Mouse (Mus musculus): ENCODE data around the gene Fto. TPM values are rescaled to one million over a fixed set of nuclear protein-coding genes. Genes with fewer than 3 reads are reported as not detected.

The Fto gene
- polyA plus RNA-seq, 1 experiment from 2014 or later: 16.8 TPM

GRCm38 (mm10) chr8:91617772-91618171, 304.4 kb downstream of the Fto start:
- no peak for ATAC-seq (ENCODE audit: insufficient read depth)
- Histone ChIP-seq H3K4me2 (no peak overlapping the region), H3K27me3 (no peaks in the 10 kb centered on the region), H3K4me3 (replicated peaks) (no peak overlapping the region), H3K36me3 (replicated peaks) (no peaks in the 10 kb centered on the region), H3K9me3 (replicated peaks) (no peaks in the 10 kb centered on the region), H3K9ac (no peak overlapping the region), H3K4me1 (replicated peaks) (no peaks in the 10 kb centered on the region), H3K27ac (replicated peaks) (no peak overlapping the region)
- WGBS (ENCODE audit: insufficient replicate concordance): 81% methylated on average over 5 of the region's 5 CpGs

- Histone ChIP-seq H3K4me1 (replicated peaks) (no peaks in the 10 kb centered on the region), H3K9ac (no peak overlapping the region), H3K4me3 (replicated peaks) (no peak overlapping the region), H3K27me3 (no peaks in the 10 kb centered on the region), H3K36me3 (replicated peaks) (no peaks in the 10 kb centered on the region), H3K27ac (replicated peaks) (no peak overlapping the region), H3K4me2 (no peak overlapping the region), H3K9me3 (replicated peaks) (no peaks in the 10 kb centered on the region)
- 64% methylated on average over 12 of the region's 12 CpGs for WGBS (ENCODE audit: insufficient replicate concordance)
- ATAC-seq (ENCODE audit: insufficient read depth): no peak
Observed at GRCm38 (mm10) chr8:91622757-91623156, 309.4 kb downstream of the Fto start.

GRCm38 (mm10) chr8:91625686-91626558, 312.6 kb downstream of the Fto start:
- no peaks in the 10 kb centered on the region for H3K27me3 ChIP-seq
- no peak overlapping the region for H3K9ac ChIP-seq
- H3K36me3 ChIP-seq (replicated peaks): no peaks in the 10 kb centered on the region
- no peak overlapping the region for H3K27ac ChIP-seq (replicated peaks)
- no peak overlapping the region for H3K4me3 ChIP-seq (replicated peaks)
- ATAC-seq (ENCODE audit: insufficient read depth): no peak
- no peak overlapping the region for H3K4me2 ChIP-seq
- H3K9me3 ChIP-seq (replicated peaks): no peaks in the 10 kb centered on the region
- WGBS (ENCODE audit: insufficient replicate concordance): 67% methylated on average over 18 of the region's 18 CpGs
- 0 out of 2 replicates have a peak, but pooled peaks cover 5% of the 10 kb centered on the region for H3K4me1 ChIP-seq (replicated peaks)

GRCm38 (mm10) chr8:91629594-91629993, 316.3 kb downstream of the Fto start:
- no peaks in the 10 kb centered on the region for H3K9me3 ChIP-seq (replicated peaks)

GRCm38 (mm10) chr8:91630320-91631033, 317.2 kb downstream of the Fto start:
- H3K4me1 ChIP-seq (replicated peaks): 0 out of 2 replicates have a peak, but pooled peaks cover 5% of the 10 kb centered on the region
- no peak overlapping the region for H3K4me3 ChIP-seq (replicated peaks)
- H3K9ac ChIP-seq: no peak overlapping the region
- H3K36me3 ChIP-seq (replicated peaks): no peaks in the 10 kb centered on the region
- no peaks in the 10 kb centered on the region for H3K9me3 ChIP-seq (replicated peaks)
- ATAC-seq (ENCODE audit: insufficient read depth): no peak
- no peak overlapping the region for H3K27ac ChIP-seq (replicated peaks)
- no peak overlapping the region; the same call in 1 of the 2 replicates for H3K4me2 ChIP-seq
- H3K27me3 ChIP-seq: no peaks in the 10 kb centered on the region
- 67% methylated on average over 16 of the region's 16 CpGs for WGBS (ENCODE audit: insufficient replicate concordance)

More at GRCm38 (mm10) chr8:91629594-91629993, 316.3 kb downstream of the Fto start:
- no peak for ATAC-seq (ENCODE audit: insufficient read depth)
- no peak overlapping the region for H3K4me2 ChIP-seq
- no peak overlapping the region for H3K27ac ChIP-seq (replicated peaks)
- 32% methylated on average over 14 of the region's 14 CpGs for WGBS (ENCODE audit: insufficient replicate concordance)
- no peak overlapping the region for H3K9ac ChIP-seq
- no peaks in the 10 kb centered on the region for H3K27me3 ChIP-seq
- 0 out of 2 replicates have a peak, but pooled peaks cover 5% of the 10 kb centered on the region for H3K4me1 ChIP-seq (replicated peaks)
- H3K4me3 ChIP-seq (replicated peaks): no peak overlapping the region
- no peaks in the 10 kb centered on the region for H3K36me3 ChIP-seq (replicated peaks)

- no peak overlapping the region for H3K9ac ChIP-seq
- no peak for ATAC-seq (ENCODE audit: insufficient read depth)
- 86% methylated on average over 8 of the region's 8 CpGs for WGBS (ENCODE audit: insufficient replicate concordance)
- 0 out of 2 replicates have a peak, but pooled peaks cover 5% of the 10 kb centered on the region for H3K4me1 ChIP-seq (replicated peaks)
- no peaks in the 10 kb centered on the region for H3K27me3 ChIP-seq
- no peak overlapping the region for H3K27ac ChIP-seq (replicated peaks)
- no peaks in the 10 kb centered on the region for H3K9me3 ChIP-seq (replicated peaks)
- no peaks in the 10 kb centered on the region for H3K36me3 ChIP-seq (replicated peaks)
- H3K4me3 ChIP-seq (replicated peaks): no peak overlapping the region
- H3K4me2 ChIP-seq: no peak overlapping the region
Observed at GRCm38 (mm10) chr8:91632411-91632810, 319.1 kb downstream of the Fto start.

- no peak overlapping the region for H3K4me2 ChIP-seq
- 74% methylated on average over 4 of the region's 4 CpGs for WGBS (ENCODE audit: insufficient replicate concordance)
- H3K27ac ChIP-seq (replicated peaks): no peak overlapping the region
- no peak for ATAC-seq (ENCODE audit: insufficient read depth)
- H3K27me3 ChIP-seq: no peaks in the 10 kb centered on the region
- no peaks in the 10 kb centered on the region for H3K9me3 ChIP-seq (replicated peaks)
- no peaks in the 10 kb centered on the region for H3K36me3 ChIP-seq (replicated peaks)
- H3K4me3 ChIP-seq (replicated peaks): no peak overlapping the region
- no peaks in the 10 kb centered on the region for H3K4me1 ChIP-seq (replicated peaks)
- H3K9ac ChIP-seq: no peak overlapping the region
Observed at GRCm38 (mm10) chr8:91635406-91635805, 322.1 kb downstream of the Fto start.

GRCm38 (mm10) chr8:91636887-91637286, 323.6 kb downstream of the Fto start:
- no peaks in the 10 kb centered on the region for H3K27me3 ChIP-seq
- H3K36me3 ChIP-seq (replicated peaks): no peaks in the 10 kb centered on the region
- WGBS (ENCODE audit: insufficient replicate concordance): 72% methylated on average over 6 of the region's 6 CpGs
- H3K27ac ChIP-seq (replicated peaks): no peak overlapping the region
- ATAC-seq (ENCODE audit: insufficient read depth): no peak
- no peak overlapping the region for H3K4me3 ChIP-seq (replicated peaks)
- H3K4me2 ChIP-seq: no peak overlapping the region
- no peaks in the 10 kb centered on the region for H3K9me3 ChIP-seq (replicated peaks)
- no peaks in the 10 kb centered on the region for H3K4me1 ChIP-seq (replicated peaks)
- no peak overlapping the region for H3K9ac ChIP-seq

- Histone ChIP-seq H3K27ac (replicated peaks) (no peak overlapping the region), H3K36me3 (replicated peaks) (no peaks in the 10 kb centered on the region), H3K9ac (no peak overlapping the region), H3K4me3 (replicated peaks) (no peak overlapping the region), H3K4me2 (no peak overlapping the region), H3K9me3 (replicated peaks) (no peaks in the 10 kb centered on the region), H3K4me1 (replicated peaks) (no peaks in the 10 kb centered on the region), H3K27me3 (no peaks in the 10 kb centered on the region)
- ATAC-seq (ENCODE audit: insufficient read depth): no peak
- 83% methylated on average over 9 of the region's 9 CpGs for WGBS (ENCODE audit: insufficient replicate concordance)
Observed at GRCm38 (mm10) chr8:91637684-91638083, 324.4 kb downstream of the Fto start.

- H3K4me1 ChIP-seq (replicated peaks): no peaks in the 10 kb centered on the region
- H3K27me3 ChIP-seq: no peaks in the 10 kb centered on the region
- no peak overlapping the region for H3K9ac ChIP-seq
- no peak overlapping the region for H3K27ac ChIP-seq (replicated peaks)
- ATAC-seq (ENCODE audit: insufficient read depth): no peak
- H3K4me2 ChIP-seq: no peak overlapping the region
- H3K36me3 ChIP-seq (replicated peaks): no peaks in the 10 kb centered on the region
- H3K9me3 ChIP-seq (replicated peaks): no peaks in the 10 kb centered on the region
- no peak overlapping the region for H3K4me3 ChIP-seq (replicated peaks)
- 80% methylated on average over 12 of the region's 12 CpGs for WGBS (ENCODE audit: insufficient replicate concordance)
Observed at GRCm38 (mm10) chr8:91638256-91638655, 324.9 kb downstream of the Fto start.

- Histone ChIP-seq H3K4me2 (no peak overlapping the region), H3K36me3 (replicated peaks) (no peaks in the 10 kb centered on the region), H3K4me1 (replicated peaks) (no peaks in the 10 kb centered on the region), H3K9ac (no peak overlapping the region), H3K27me3 (no peaks in the 10 kb centered on the region), H3K4me3 (replicated peaks) (no peak overlapping the region), H3K27ac (replicated peaks) (no peak overlapping the region), H3K9me3 (replicated peaks) (no peaks in the 10 kb centered on the region)
- 57% methylated on average over 7 of the region's 7 CpGs for WGBS (ENCODE audit: insufficient replicate concordance)
- no peak for ATAC-seq (ENCODE audit: insufficient read depth)
Observed at GRCm38 (mm10) chr8:91640471-91640870, 327.1 kb downstream of the Fto start.

Data from liver, embryonic 15.5 days (tissue).